Mouse (Mus musculus): ENCODE data around the gene Gm5724. TPM values are rescaled to one million over a fixed set of nuclear protein-coding genes. Genes with fewer than 3 reads are reported as not detected.

Gene Gm5724
- not detected for polyA plus RNA-seq (2012; fragmentation: generic; extraction: Trizol)

DNA sequence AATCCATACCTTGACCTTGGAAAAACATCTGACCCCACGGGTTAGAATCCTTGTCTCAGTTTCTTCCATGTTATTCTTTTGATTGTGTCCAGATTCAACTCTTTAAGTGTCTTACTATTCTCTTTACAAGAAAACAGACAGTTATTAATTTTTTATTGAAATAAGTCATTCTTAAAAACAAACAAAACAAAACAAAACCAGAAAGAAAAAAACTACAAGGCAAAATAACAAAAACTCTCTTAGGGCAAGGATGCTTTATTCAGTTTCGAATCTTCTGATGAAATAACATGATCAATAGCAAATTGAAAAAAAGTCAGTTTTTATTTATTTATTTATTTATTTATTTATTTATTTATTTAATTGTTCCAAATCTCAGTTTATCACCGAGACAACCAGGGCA is at the start of gene Gm5724:
TSS of gene Gm5724 (minus strand) at position 101 of the 400 bp plus-strand sequence.

Other genes starting within 250 kb of the Gm5724 start
- gene Slco1c1, start 249.4 kb downstream of the Gm5724 start, polyA plus RNA-seq (2012; fragmentation: generic; extraction: Trizol) = not detected
- gene Slco1b2, start 144.3 kb downstream of the Gm5724 start, polyA plus RNA-seq (2012; fragmentation: generic; extraction: Trizol) = not detected
- under 1 TPM in 1 of 2 experiments, not detected in 1; 0.04 TPM for gene Slco1a4, start 82.4 kb upstream of the Gm5724 start, polyA plus RNA-seq (2012; fragmentation: generic; extraction: Trizol)
- not detected for gene Slco1a1, start 173.2 kb upstream of the Gm5724 start, polyA plus RNA-seq (2012; fragmentation: generic; extraction: Trizol)
- gene Gm6614, start 237.6 kb upstream of the Gm5724 start, polyA plus RNA-seq (2012; fragmentation: generic; extraction: Trizol) = not detected